Mouse (Mus musculus) MEL (cell line): ENCODE data around the gene Acot11. TPM values are rescaled to one million over a fixed set of nuclear protein-coding genes. Genes with fewer than 3 reads are reported as not detected.
"Not testable (repeated sequence)": the region's sequence is repeated elsewhere in the genome, so short reads cannot be mapped to it uniquely, and the experiment has no call there.

ENCODE experiments used
- DNase-seq: peaks from one replicate; pipeline ENCODE4 v3.0.0; 2011; ENCODE audit warnings: low read depth, low spot score
- H3K27ac ChIP-seq: 2 replicates; pipeline ENCODE4 v1.5.1; 2012; ENCODE audit warnings: low read depth, mild to moderate bottlenecking, control low read depth, low read length, moderate library complexity; ENCODE audit not compliant: control insufficient read depth
- H3K27me3 ChIP-seq, 2 experiments: fragments of 150-350 bp in 1 of 2; sonication (generic) in 1 of 2; 2 replicates each; pipeline ENCODE4 v1.6.1; 2012; ENCODE audit warnings: low read length in 2 of 2, mild to moderate bottlenecking in 2 of 2, improper control_type of control experiment in 1 of 2, moderate library complexity in 1 of 2; ENCODE audit not compliant: insufficient read depth in 2 of 2, control insufficient read depth in 1 of 2
- H3K36me3 ChIP-seq, 2 experiments: 2 replicates each; pipeline ENCODE4 v1.6.1; 2012 to 2014; ENCODE audit warnings: low read length in 2 of 2, improper control_type of control experiment in 1 of 2, inconsistent platforms in 1 of 2, mild to moderate bottlenecking in 1 of 2; ENCODE audit not compliant: insufficient read depth in 2 of 2, control insufficient read depth in 1 of 2
- H3K4me1 ChIP-seq, 2 experiments: fragments of 150-350 bp in 1 of 2; sonication (generic) in 1 of 2; 2 replicates each; pipeline ENCODE4 v1.6.1; 2012; ENCODE audit warnings: low read length in 2 of 2, improper control_type of control experiment in 1 of 2, mild to moderate bottlenecking in 1 of 2; ENCODE audit not compliant: insufficient read depth in 2 of 2, control insufficient read depth in 1 of 2
- H3K4me3 ChIP-seq, 2 experiments: fragments of 150-350 bp in 1 of 2; sonication (generic) in 1 of 2; 2 replicates each; pipeline ENCODE4 v1.5.1; 2012; ENCODE audit warnings: low read depth in 2 of 2, low read length in 2 of 2, mild to moderate bottlenecking in 2 of 2, moderate library complexity in 2 of 2, control low read depth in 1 of 2, improper control_type of control experiment in 1 of 2; ENCODE audit not compliant: control insufficient read depth in 1 of 2, insufficient read depth in 1 of 2
- H3K79me2 ChIP-seq: 2 replicates; pipeline ENCODE4 v1.6.1; 2012; ENCODE audit warnings: mild to moderate bottlenecking, low read length, moderate library complexity; ENCODE audit not compliant: control insufficient read depth, poor library complexity, insufficient read depth
- H3K9ac ChIP-seq: 2 replicates; pipeline ENCODE4 v1.6.1; 2012; ENCODE audit warnings: low read depth, mild to moderate bottlenecking, control low read depth, low read length, moderate library complexity; ENCODE audit not compliant: control insufficient read depth, poor library complexity, severe bottlenecking
- H3K9me3 ChIP-seq: fragments of 150-350 bp; sonication (generic); replicated peaks from 2 replicates; pipeline ENCODE4 v1.6.1; 2012; ENCODE audit warnings: mild to moderate bottlenecking, low read length, improper control_type of control experiment, moderate library complexity; ENCODE audit not compliant: insufficient read depth
- CTCF ChIP-seq, 3 experiments: IDR thresholded peaks in 2 of 3; conservative IDR thresholded peaks in 1 of 3; 2 replicates each; pipeline ENCODE4 v1.5.1; 2011 to 2012; ENCODE audit warnings: low read length in 3 of 3, low read depth in 2 of 3, mild to moderate bottlenecking in 2 of 3, improper control_type of control experiment in 1 of 3, inconsistent platforms in 1 of 3, mixed read lengths in 1 of 3, moderate library complexity in 1 of 3; ENCODE audit not compliant: control insufficient read depth in 1 of 3, insufficient read depth in 1 of 3, poor library complexity in 1 of 3, severe bottlenecking in 1 of 3
- GABPA ChIP-seq: IDR thresholded peaks from 2 replicates; pipeline ENCODE4 v1.6.1; 2012; ENCODE audit warnings: low read depth, mild to moderate bottlenecking, inconsistent platforms, low read length, improper control_type of control experiment, moderate library complexity
- KAT2A ChIP-seq: conservative IDR thresholded peaks from 2 replicates; pipeline ENCODE4 v1.6.1; 2012; ENCODE audit warnings: low read depth, low read length, improper control_type of control experiment, inconsistent platforms
- MXI1 ChIP-seq: IDR thresholded peaks from 2 replicates; pipeline ENCODE4 v1.6.1; 2011; ENCODE audit warnings: mild to moderate bottlenecking, low read depth, low read length, improper control_type of control experiment
- NELFE ChIP-seq: IDR thresholded peaks from 2 replicates; pipeline ENCODE4 v1.6.1; 2011; ENCODE audit warnings: low read depth, low read length, improper control_type of control experiment
- POLR2A ChIP-seq, 2 experiments: IDR thresholded peaks; 2 replicates each; pipeline ENCODE4 v1.6.1; 2011 to 2012; ENCODE audit warnings: low read length in 2 of 2, mild to moderate bottlenecking in 2 of 2, control low read depth in 1 of 2, improper control_type of control experiment in 1 of 2, low read depth in 1 of 2, moderate library complexity in 1 of 2; ENCODE audit not compliant: control insufficient read depth in 1 of 2, insufficient read depth in 1 of 2, poor library complexity in 1 of 2
- RAD21 ChIP-seq: IDR thresholded peaks from 2 replicates; pipeline ENCODE4 v1.6.1; 2011; ENCODE audit warnings: mild to moderate bottlenecking, low read depth, low read length, improper control_type of control experiment
- SMC3 ChIP-seq: IDR thresholded peaks from 2 replicates; pipeline ENCODE4 v1.6.1; 2011; ENCODE audit warnings: low read depth, low read length, improper control_type of control experiment
- ZKSCAN1 ChIP-seq: IDR thresholded peaks from 2 replicates; pipeline ENCODE4 v1.6.1; 2012; ENCODE audit warnings: low read depth, mild to moderate bottlenecking, inconsistent platforms, low read length, improper control_type of control experiment, moderate library complexity
- ZMIZ1 ChIP-seq: IDR thresholded peaks from 2 replicates; pipeline ENCODE4 v1.6.1; 2012; ENCODE audit warnings: low read depth, mild to moderate bottlenecking, inconsistent platforms, low read length, improper control_type of control experiment, moderate library complexity
- polyA plus RNA-seq, 2 experiments: library from polyadenylated mRNA; stranded (reverse) in 1 of 2; unstranded in 1 of 2; fragments of >175 nt in 1 of 2; fragments of >200 nt in 1 of 2; gene quantifications; 2 replicates each; pipeline versions ENCODE4 v1.2.1 to v1.2.4; 2012; ENCODE audit warnings: low replicate concordance in 2 of 2, low read depth in 1 of 2; ENCODE audit not compliant: insufficient read length in 2 of 2, insufficient read depth in 1 of 2, missing spikeins in 1 of 2
- total RNA-seq: library from RNA; depleted of rRNA; stranded (reverse); fragments of 300-350 nt; gene quantifications from 2 replicates; pipeline ENCODE4 v1.2.3, GENCODE M21; 2012

Acot11 gene
- total and polyA plus RNA-seq, 3 experiments: 1.5 to 2.5 TPM; not detected in 1

DNA sequence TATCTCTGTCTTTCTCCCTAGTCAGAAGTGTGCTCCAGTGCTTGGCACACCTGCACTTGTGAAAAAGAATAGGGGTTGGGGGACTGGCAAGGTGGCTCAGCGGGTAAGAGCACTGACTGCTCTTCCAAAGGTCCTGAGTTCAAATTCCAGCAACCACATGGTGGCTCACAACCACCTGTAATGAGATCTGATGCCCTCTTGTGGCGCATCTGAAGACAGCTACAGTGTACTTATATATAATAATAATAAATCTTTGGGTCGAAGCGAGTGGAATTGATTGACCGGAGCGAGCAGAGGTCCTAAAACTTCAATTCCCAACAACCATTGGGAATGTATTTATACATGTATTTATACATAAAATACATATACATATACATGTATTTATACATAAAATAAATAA, 29.0 kb downstream of the Acot11 start:
- not testable (repeated sequence) for H3K9me3 ChIP-seq, H3K4me1 ChIP-seq, H3K27me3 ChIP-seq, H3K27ac ChIP-seq, H3K79me2 ChIP-seq, DNase-seq, H3K4me3 ChIP-seq, H3K9ac ChIP-seq, H3K36me3 ChIP-seq
- TF ChIP-seq SMC3: peak; percentile 23; the same call in 1 of the 2 replicates
- TF ChIP-seq CTCF (IDR thresholded peaks at IDR 0.05 in 2 of 3, conservative IDR thresholded peaks at IDR 0.05 in 1 of 3; ENCODE audit: control insufficient read depth in 1 of 3, insufficient read depth in 1 of 3, low read depth in 2 of 3, low read length in 3 of 3, poor library complexity in 1 of 3, severe bottlenecking in 1 of 3): peak in 1 of 3 experiments; percentile 27; a peak in 1 of 6 replicates
- peak; percentile 2; the same call in 1 of the 2 replicates for TF ChIP-seq RAD21

DNA sequence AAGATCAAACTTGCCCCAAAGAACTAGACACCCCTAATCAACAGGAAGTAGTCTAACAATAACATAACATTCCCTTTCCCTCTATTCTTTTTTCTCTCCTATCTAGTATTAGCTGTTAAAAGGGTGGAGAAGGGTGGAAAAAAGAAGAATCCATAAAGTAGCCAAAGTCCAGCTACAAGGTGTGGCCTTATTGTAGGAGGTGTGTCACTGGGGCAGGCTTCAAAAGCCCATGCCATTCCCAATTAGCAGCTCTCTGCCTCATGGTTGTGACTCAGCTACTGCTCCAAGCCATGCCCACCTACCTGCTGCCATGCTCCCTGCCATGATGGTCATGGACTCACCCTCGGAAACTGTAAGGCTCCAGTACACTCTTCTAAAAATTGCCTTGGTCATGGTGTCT, 32.2 kb downstream of the Acot11 start:
- Histone ChIP-seq H3K27me3 (no peaks in the 10 kb centered on the region), H3K36me3 (no peaks in the 10 kb centered on the region), H3K4me1 (no peaks in the 10 kb centered on the region), H3K9ac (no peak overlapping the region), H3K9me3 (no peaks in the 10 kb centered on the region), H3K4me3 (no peak overlapping the region), H3K27ac (no peak overlapping the region), H3K79me2 (no peaks in the 10 kb centered on the region)
- TF ChIP-seq RAD21: no peak
- TF ChIP-seq GABPA: no peak
- no peak for TF ChIP-seq CTCF (IDR thresholded peaks at IDR 0.05 in 2 of 3, conservative IDR thresholded peaks at IDR 0.05 in 1 of 3; ENCODE audit: control insufficient read depth in 1 of 3, insufficient read depth in 1 of 3, low read depth in 2 of 3, low read length in 3 of 3, poor library complexity in 1 of 3, severe bottlenecking in 1 of 3)
- no peak for TF ChIP-seq MXI1
- TF ChIP-seq NELFE: no peak
- TF ChIP-seq POLR2A (IDR thresholded peaks at IDR 0.05; ENCODE audit: control insufficient read depth in 1 of 2, insufficient read depth in 1 of 2, low read depth in 1 of 2, low read length in 2 of 2, poor library complexity in 1 of 2): no peak
- no peak for DNase-seq

DNA sequence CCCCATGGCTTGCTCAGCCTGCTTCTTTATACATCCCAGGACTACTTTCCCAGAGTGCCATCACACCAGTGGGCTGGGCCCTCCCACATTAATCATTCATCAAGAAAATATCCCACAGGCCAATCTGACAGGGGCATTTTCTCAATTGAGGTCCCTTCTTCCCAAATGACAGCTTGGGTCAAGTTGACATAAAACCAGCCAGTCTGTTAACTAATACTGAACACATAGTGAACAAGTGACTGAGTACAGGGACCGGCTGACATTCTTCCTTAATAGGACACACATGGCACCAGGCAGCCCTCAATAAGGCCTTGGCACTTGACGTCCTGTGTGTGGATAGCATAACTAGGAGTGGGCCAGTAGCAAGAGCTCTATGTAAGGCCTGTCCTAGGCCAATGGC, 35.5 kb downstream of the Acot11 start:
- Histone ChIP-seq H3K27ac (no peak overlapping the region), H3K4me3 (no peak overlapping the region), H3K27me3 (no peaks in the 10 kb centered on the region), H3K4me1 (no peaks in the 10 kb centered on the region), H3K36me3 (no peaks in the 10 kb centered on the region), H3K79me2 (no peaks in the 10 kb centered on the region), H3K9ac (no peak overlapping the region), H3K9me3 (no peaks in the 10 kb centered on the region)
- TF ChIP-seq POLR2A (IDR thresholded peaks at IDR 0.05; ENCODE audit: control insufficient read depth in 1 of 2, insufficient read depth in 1 of 2, low read depth in 1 of 2, low read length in 2 of 2, poor library complexity in 1 of 2) (no peak), KAT2A (no peak), ZMIZ1 (no peak), ZKSCAN1 (no peak)
- no peak for DNase-seq
